Mouse (Mus musculus): ENCODE results near the gene Gm2832. TPM values are rescaled to one million over a fixed set of nuclear protein-coding genes. Genes with fewer than 3 reads are reported as not detected.

Gene Gm2832
- not detected for polyA plus RNA-seq (2017; shearing (Covaris generic))

DNA sequence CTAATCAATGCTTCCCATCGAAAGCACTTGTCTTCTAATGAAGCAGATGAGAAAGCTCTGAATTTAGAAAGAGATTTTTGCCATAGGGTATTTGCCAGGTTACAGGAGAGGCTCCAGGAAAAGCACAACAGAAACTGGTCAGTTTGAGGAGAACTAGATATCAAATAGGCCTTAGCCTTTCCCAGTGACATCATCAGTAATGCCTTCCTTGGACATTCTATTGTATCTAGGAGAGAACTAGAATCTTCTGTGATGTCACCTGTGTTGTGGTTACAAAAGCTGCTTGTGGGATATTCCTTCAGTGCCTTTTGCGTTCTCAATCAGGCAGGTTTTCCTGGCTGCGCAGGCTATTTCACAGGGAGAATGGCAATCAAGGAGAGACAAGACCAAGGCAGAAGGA is at the start of gene Gm2832:
Gene Gm2832, plus strand, starts transcription at position 301 of the 400 bp plus-strand sequence.

Other genes with a start within 250 kb of the Gm2832 start
- not detected for gene Dydc2, start 209.6 kb upstream of the Gm2832 start, polyA plus RNA-seq (2017; shearing (Covaris generic))
- gene Dydc1, start 205.9 kb upstream of the Gm2832 start, polyA plus RNA-seq (2017; shearing (Covaris generic)): not detected
- gene Mat1a, start 173.8 kb upstream of the Gm2832 start, polyA plus RNA-seq (2017; shearing (Covaris generic)): not detected
- not detected for gene Sftpa1, start 147.0 kb upstream of the Gm2832 start, polyA plus RNA-seq (2017; shearing (Covaris generic))
- not detected for gene Mbl1, start 127.3 kb upstream of the Gm2832 start, polyA plus RNA-seq (2017; shearing (Covaris generic))
- gene Sftpd, start 93.7 kb upstream of the Gm2832 start, polyA plus RNA-seq (2017; shearing (Covaris generic)): not detected
- gene Gm5798, start 69.8 kb downstream of the Gm2832 start, polyA plus RNA-seq (2017; shearing (Covaris generic)): not detected
- gene Gm7945, start 107.6 kb downstream of the Gm2832 start, polyA plus RNA-seq (2017; shearing (Covaris generic)): not detected
- gene Gm6482, start 129.5 kb downstream of the Gm2832 start, polyA plus RNA-seq (2017; shearing (Covaris generic)): not detected
- gene Gm7954, start 174.7 kb downstream of the Gm2832 start, polyA plus RNA-seq (2017; shearing (Covaris generic)): 0.20 TPM
- gene Gm3486, start 210.7 kb downstream of the Gm2832 start, polyA plus RNA-seq (2017; shearing (Covaris generic)): not detected